Mouse (Mus musculus): ENCODE data around the gene Etv6. TPM values are rescaled to one million over a fixed set of nuclear protein-coding genes. Genes with fewer than 3 reads are reported as not detected.

Gene Etv6
- total and polyA plus RNA-seq, 2 experiments from 2014 or later: 3.0 to 7.1 TPM

- Histone ChIP-seq H3K4me1 (ENCODE audit: insufficient read depth) (no peaks in the 10 kb centered on the region), H3K9ac (no peak overlapping the region), H3K4me2 (ENCODE audit: low read depth) (no peak overlapping the region), H3K9me3 (ENCODE audit: low read length) (no peaks in the 10 kb centered on the region), H3K27ac (ENCODE audit: low read depth, low read length) (no peak overlapping the region), H3K27me3 (ENCODE audit: insufficient read depth, low read length) (no peaks in the 10 kb centered on the region), H3K4me3 (ENCODE audit: low read depth, low read length) (no peak overlapping the region), H3K36me3 (ENCODE audit: insufficient read depth) (no peaks in the 10 kb centered on the region; the same call in 1 of the 2 replicates)
- WGBS: 92% methylated on average over 14 of the region's 14 CpGs
- ATAC-seq (no peak), DNase-seq (no peak)
- TF ChIP-seq CTCF (IDR thresholded peaks at IDR 0.05; ENCODE audit: low read depth): no peak
Observed at GRCm38 (mm10) chr6:134115219-134115968, 79.9 kb downstream of the Etv6 start.

GRCm38 (mm10) chr6:134117380-134117938, 82.0 kb downstream of the Etv6 start:
- ATAC-seq: no peak

GRCm38 (mm10) chr6:134118506-134118905, 83.0 kb downstream of the Etv6 start:
- no peak for ATAC-seq
- no peaks in the 10 kb centered on the region; the same call in 1 of the 2 replicates for H3K36me3 ChIP-seq (ENCODE audit: insufficient read depth)
- H3K27ac ChIP-seq (ENCODE audit: low read depth, low read length): no peak overlapping the region
- DNase-seq: no peak
- WGBS: 78% methylated on average over 5 of the region's 5 CpGs
- H3K4me3 ChIP-seq (ENCODE audit: low read depth, low read length): no peak overlapping the region
- no peak overlapping the region for H3K9ac ChIP-seq
- no peaks in the 10 kb centered on the region for H3K9me3 ChIP-seq (ENCODE audit: low read length)
- H3K4me1 ChIP-seq (ENCODE audit: insufficient read depth): no peaks in the 10 kb centered on the region
- no peak for TF ChIP-seq CTCF (IDR thresholded peaks at IDR 0.05; ENCODE audit: low read depth)
- H3K27me3 ChIP-seq (ENCODE audit: insufficient read depth, low read length): no peaks in the 10 kb centered on the region
- H3K4me2 ChIP-seq (ENCODE audit: low read depth): no peak overlapping the region

More at GRCm38 (mm10) chr6:134117380-134117938, 82.0 kb downstream of the Etv6 start:
- TF ChIP-seq CTCF (IDR thresholded peaks at IDR 0.05; ENCODE audit: low read depth): no peak
- Histone ChIP-seq H3K4me2 (ENCODE audit: low read depth) (no peak overlapping the region), H3K27me3 (ENCODE audit: insufficient read depth, low read length) (no peaks in the 10 kb centered on the region), H3K4me3 (ENCODE audit: low read depth, low read length) (no peak overlapping the region), H3K9ac (no peak overlapping the region), H3K27ac (ENCODE audit: low read depth, low read length) (no peak overlapping the region), H3K4me1 (ENCODE audit: insufficient read depth) (no peaks in the 10 kb centered on the region), H3K36me3 (ENCODE audit: insufficient read depth) (no peaks in the 10 kb centered on the region; the same call in 1 of the 2 replicates), H3K9me3 (ENCODE audit: low read length) (no peaks in the 10 kb centered on the region)
- DNase-seq: no peak
- 94% methylated on average over 13 of the region's 13 CpGs for WGBS

GRCm38 (mm10) chr6:134119136-134119535, 83.6 kb downstream of the Etv6 start:
- Histone ChIP-seq H3K4me3 (ENCODE audit: low read depth, low read length) (no peak overlapping the region), H3K4me1 (ENCODE audit: insufficient read depth) (no peaks in the 10 kb centered on the region), H3K27ac (ENCODE audit: low read depth, low read length) (no peak overlapping the region), H3K36me3 (ENCODE audit: insufficient read depth) (no peaks in the 10 kb centered on the region; the same call in 1 of the 2 replicates), H3K9ac (no peak overlapping the region), H3K4me2 (ENCODE audit: low read depth) (no peak overlapping the region), H3K9me3 (ENCODE audit: low read length) (no peaks in the 10 kb centered on the region), H3K27me3 (ENCODE audit: insufficient read depth, low read length) (no peaks in the 10 kb centered on the region)
- no peak for TF ChIP-seq CTCF (IDR thresholded peaks at IDR 0.05; ENCODE audit: low read depth)
- no peak for DNase-seq
- WGBS: 37% methylated on average over 4 of the region's 4 CpGs
- ATAC-seq: no peak

GRCm38 (mm10) chr6:134120227-134120626, 84.7 kb downstream of the Etv6 start:
- DNase-seq (no peak), ATAC-seq (no peak)
- Histone ChIP-seq H3K9ac (no peak overlapping the region), H3K36me3 (ENCODE audit: insufficient read depth) (no peaks in the 10 kb centered on the region; the same call in 1 of the 2 replicates), H3K27me3 (ENCODE audit: insufficient read depth, low read length) (no peaks in the 10 kb centered on the region), H3K9me3 (ENCODE audit: low read length) (no peaks in the 10 kb centered on the region), H3K27ac (ENCODE audit: low read depth, low read length) (no peak overlapping the region), H3K4me1 (ENCODE audit: insufficient read depth) (no peaks in the 10 kb centered on the region), H3K4me2 (ENCODE audit: low read depth) (no peak overlapping the region), H3K4me3 (ENCODE audit: low read depth, low read length) (no peak overlapping the region)
- TF ChIP-seq CTCF (IDR thresholded peaks at IDR 0.05; ENCODE audit: low read depth): no peak
- WGBS: 88% methylated on average over 4 of the region's 4 CpGs

GRCm38 (mm10) chr6:134120712-134121111, 85.2 kb downstream of the Etv6 start:
- Histone ChIP-seq H3K27ac (ENCODE audit: low read depth, low read length) (no peak overlapping the region), H3K9me3 (ENCODE audit: low read length) (no peaks in the 10 kb centered on the region), H3K9ac (no peak overlapping the region), H3K36me3 (ENCODE audit: insufficient read depth) (no peaks in the 10 kb centered on the region), H3K4me1 (ENCODE audit: insufficient read depth) (no peaks in the 10 kb centered on the region), H3K4me2 (ENCODE audit: low read depth) (no peak overlapping the region), H3K4me3 (ENCODE audit: low read depth, low read length) (no peak overlapping the region), H3K27me3 (ENCODE audit: insufficient read depth, low read length) (no peaks in the 10 kb centered on the region)
- no peak for TF ChIP-seq CTCF (IDR thresholded peaks at IDR 0.05; ENCODE audit: low read depth)
- no peak for DNase-seq
- 68% methylated on average over 12 of the region's 12 CpGs for WGBS
- ATAC-seq: no peak

- Histone ChIP-seq H3K9ac (no peak overlapping the region), H3K27ac (ENCODE audit: low read depth, low read length) (no peak overlapping the region), H3K4me3 (ENCODE audit: low read depth, low read length) (no peak overlapping the region), H3K9me3 (ENCODE audit: low read length) (no peaks in the 10 kb centered on the region), H3K4me2 (ENCODE audit: low read depth) (no peak overlapping the region), H3K4me1 (ENCODE audit: insufficient read depth) (no peaks in the 10 kb centered on the region), H3K27me3 (ENCODE audit: insufficient read depth, low read length) (no peaks in the 10 kb centered on the region), H3K36me3 (ENCODE audit: insufficient read depth) (no peaks in the 10 kb centered on the region)
- 48% methylated on average over 5 of the region's 5 CpGs for WGBS
- ATAC-seq (no peak), DNase-seq (no peak)
- no peak for TF ChIP-seq CTCF (IDR thresholded peaks at IDR 0.05; ENCODE audit: low read depth)
Observed at GRCm38 (mm10) chr6:134122945-134123344, 87.4 kb downstream of the Etv6 start.

Data from forebrain, postnatal 0 days (tissue).